Mouse (Mus musculus) lung, postnatal 0 days (tissue): ENCODE measurements at regions not wholly inside any gene's neighbourhood (a gene's known extent, or its start where the extent isn't known, plus 50 kb on each side); places are given as distances from the start of the nearest gene placed in this dataset.

Experiments
- ATAC-seq: fragments of 200-750 bp; cut with Nextera tagmentation; 2 replicates; pipeline ENCODE4 v1.8.0; 2017; ENCODE audit warnings: moderate library complexity
- DNase-seq: peaks from one replicate; pipeline ENCODE4 v3.0.0-alpha.2; 2016; ENCODE audit warnings: low spot score
- H3K27ac ChIP-seq: fragments of 300-500 bp; sonication (generic); 2 replicates; pipeline ENCODE4 v1.5.1; 2014; ENCODE audit warnings: antibody characterized with exemption, mild to moderate bottlenecking, low read length, mixed read lengths
- H3K27me3 ChIP-seq: fragments of 300-500 bp; sonication (generic); replicated peaks from 2 replicates; pipeline ENCODE4 v1.6.1; 2014; ENCODE audit warnings: low read length, mixed read lengths; ENCODE audit not compliant: insufficient read depth
- H3K36me3 ChIP-seq: fragments of 300-500 bp; sonication (generic); 2 replicates; pipeline ENCODE4 v1.6.1; 2014; ENCODE audit warnings: low read length, mixed read lengths; ENCODE audit not compliant: insufficient read depth
- H3K4me1 ChIP-seq: fragments of 300-500 bp; sonication (generic); 2 replicates; pipeline ENCODE4 v1.6.1; 2014; ENCODE audit warnings: antibody characterized with exemption, low read depth, low read length, mixed read lengths; ENCODE audit not compliant: insufficient read depth
- H3K4me2 ChIP-seq: fragments of 300-500 bp; sonication (generic); replicated peaks from 2 replicates; pipeline ENCODE4 v1.6.1; 2014; ENCODE audit warnings: low read depth, mild to moderate bottlenecking, low read length, moderate library complexity, mixed read lengths
- H3K4me3 ChIP-seq: fragments of 300-500 bp; sonication (generic); 2 replicates; pipeline ENCODE4 v1.5.1; 2014; ENCODE audit warnings: low read depth, low read length
- H3K9ac ChIP-seq: fragments of 300-500 bp; sonication (generic); replicated peaks from 2 replicates; pipeline ENCODE4 v1.6.1; 2014; ENCODE audit warnings: low read depth, mild to moderate bottlenecking
- H3K9me3 ChIP-seq: fragments of 300-500 bp; sonication (generic); 2 replicates; pipeline ENCODE4 v1.6.1; 2016; ENCODE audit warnings: low read length, mixed read lengths
- CTCF ChIP-seq: IDR thresholded peaks from 2 replicates; pipeline ENCODE4 v1.5.1; 2016; ENCODE audit warnings: antibody characterized with exemption, mild to moderate bottlenecking
- EP300 ChIP-seq: IDR thresholded peaks from 2 replicates; pipeline ENCODE4 v1.6.1; 2016; ENCODE audit warnings: antibody characterized with exemption, mild to moderate bottlenecking, control low read depth
- WGBS: fragments of 180-500 bp; shearing (Covaris S2); extraction: QIAGEN DNeasy Blood & Tissue Kit; methylation state at CpG from one replicate; pipeline ENCODE4 v1.1.7; 2014; 5-methylcytosine and 5-hydroxymethylcytosine counted together

DNA sequence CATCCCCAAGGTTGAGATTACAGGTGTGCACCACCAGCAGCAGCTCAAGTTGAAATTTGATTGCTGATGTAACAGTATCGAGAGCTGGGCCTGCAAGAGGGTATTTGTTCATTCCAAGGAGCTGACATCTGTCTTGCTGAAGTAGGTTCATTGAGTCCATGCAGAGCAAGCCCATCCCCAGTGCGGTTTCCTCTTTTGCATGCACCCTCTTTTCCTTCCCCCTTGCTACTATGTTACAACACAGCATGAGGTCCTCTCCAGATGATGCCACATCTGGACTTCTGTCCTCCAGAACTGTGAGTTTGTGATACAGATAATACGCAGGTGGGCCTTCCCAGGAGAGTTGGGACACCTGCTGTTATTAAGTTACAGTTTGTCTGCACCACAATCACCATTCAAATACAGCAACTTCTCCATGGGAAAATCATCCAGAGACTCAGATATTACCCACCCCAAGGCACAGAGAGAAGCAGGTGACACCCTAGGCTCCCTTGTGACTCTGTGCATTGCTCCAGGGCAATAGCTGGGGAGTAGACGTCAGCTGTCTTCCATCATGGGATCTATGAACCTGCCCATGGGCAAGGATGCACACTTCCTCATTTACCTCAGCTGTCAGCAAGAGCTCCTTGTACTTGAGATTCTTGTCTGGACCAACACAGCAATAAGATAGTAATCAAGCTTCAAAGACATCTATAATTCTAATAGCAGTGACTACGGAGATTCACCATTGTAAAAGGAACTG lies 137.8 kb downstream of the Ets2 start:
- H3K4me1 ChIP-seq, result peaks cover 8% of the 10 kb centered on the region; the same call in 1 of the 2 replicates
- DNase-seq (no peak), ATAC-seq (no peak)
- H3K4me2 ChIP-seq, result no peak overlapping the region
- H3K9me3 ChIP-seq, result no peaks in the 10 kb centered on the region
- 72% methylated on average over 5 of the region's 5 CpGs for WGBS
- H3K4me3 ChIP-seq, result no peak overlapping the region
- H3K27ac ChIP-seq, result no peak overlapping the region
- no peaks in the 10 kb centered on the region for H3K36me3 ChIP-seq
- TF ChIP-seq CTCF (no peak), EP300 (no peak)
- H3K27me3 ChIP-seq, result no peaks in the 10 kb centered on the region
- no peak overlapping the region for H3K9ac ChIP-seq

DNA sequence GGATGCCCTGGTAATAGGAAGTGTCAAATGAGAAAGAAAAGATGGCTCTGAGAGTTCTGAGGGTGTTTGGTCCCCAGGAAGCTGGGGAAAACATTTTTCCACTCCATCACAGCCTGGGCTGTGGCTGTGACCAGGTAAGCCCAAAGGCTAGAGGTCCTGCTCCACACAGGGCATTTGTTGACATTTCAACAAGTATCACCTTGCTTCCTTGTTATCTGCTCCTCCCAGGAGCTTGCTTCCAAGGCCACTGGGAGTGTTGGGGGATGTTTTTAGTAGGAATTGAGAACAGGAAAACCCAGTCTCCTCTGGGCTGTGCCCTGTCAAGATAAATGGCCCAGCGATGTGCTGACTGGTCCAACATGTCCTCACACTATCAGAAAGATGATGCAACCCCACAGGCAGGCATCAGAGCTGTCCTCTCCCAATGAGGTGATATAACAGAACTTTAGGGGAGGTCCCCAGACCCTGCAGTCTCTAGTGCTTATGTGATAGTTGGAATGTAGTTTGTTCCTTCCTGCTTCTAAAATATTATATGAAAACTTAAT lies 137.1 kb downstream of the Ets2 start:
- Histone ChIP-seq H3K4me2 (no peak overlapping the region), H3K9ac (no peak overlapping the region), H3K4me3 (no peak overlapping the region), H3K9me3 (no peaks in the 10 kb centered on the region), H3K27me3 (no peaks in the 10 kb centered on the region), H3K4me1 (peaks cover 13% of the 10 kb centered on the region; the same call in 1 of the 2 replicates), H3K36me3 (no peaks in the 10 kb centered on the region), H3K27ac (no peak overlapping the region)
- DNase-seq (no peak), ATAC-seq (peak; percentile 39)
- TF ChIP-seq EP300 (peak; percentile 39), CTCF (no peak)
- 14% methylated on average over 1 of the region's 1 CpGs for whole genome bisulfite sequencing

DNA sequence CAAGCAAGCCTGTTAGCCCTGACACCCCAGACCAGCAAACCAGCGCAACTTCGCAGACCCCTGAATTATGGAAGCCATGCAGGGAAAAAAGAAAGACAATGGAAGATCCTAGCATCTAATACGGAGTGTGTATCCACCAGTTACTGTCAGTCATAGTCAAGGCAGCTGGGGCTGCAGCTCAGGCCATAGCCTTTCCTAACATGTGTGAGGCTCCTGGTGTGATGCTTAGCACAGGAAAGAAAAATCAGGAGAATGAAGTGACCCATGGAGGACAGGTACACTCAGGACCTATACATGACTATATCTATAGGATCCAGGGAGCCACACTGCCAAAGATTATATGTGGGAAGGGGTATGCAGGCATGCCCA lies 136.6 kb downstream of the Ets2 start:
- H3K36me3 ChIP-seq, result no peaks in the 10 kb centered on the region
- no peak for DNase-seq
- H3K9me3 ChIP-seq, result no peaks in the 10 kb centered on the region
- no peak overlapping the region for H3K27ac ChIP-seq
- TF ChIP-seq CTCF (no peak), EP300 (no peak)
- no peaks in the 10 kb centered on the region for H3K27me3 ChIP-seq
- ATAC-seq, result no peak
- peaks cover 18% of the 10 kb centered on the region; the same call in 1 of the 2 replicates for H3K4me1 ChIP-seq
- 91% methylated on average over 3 of the region's 3 CpGs for WGBS
- H3K4me2 ChIP-seq, result no peak overlapping the region
- H3K4me3 ChIP-seq, result no peak overlapping the region
- no peak overlapping the region for H3K9ac ChIP-seq

DNA sequence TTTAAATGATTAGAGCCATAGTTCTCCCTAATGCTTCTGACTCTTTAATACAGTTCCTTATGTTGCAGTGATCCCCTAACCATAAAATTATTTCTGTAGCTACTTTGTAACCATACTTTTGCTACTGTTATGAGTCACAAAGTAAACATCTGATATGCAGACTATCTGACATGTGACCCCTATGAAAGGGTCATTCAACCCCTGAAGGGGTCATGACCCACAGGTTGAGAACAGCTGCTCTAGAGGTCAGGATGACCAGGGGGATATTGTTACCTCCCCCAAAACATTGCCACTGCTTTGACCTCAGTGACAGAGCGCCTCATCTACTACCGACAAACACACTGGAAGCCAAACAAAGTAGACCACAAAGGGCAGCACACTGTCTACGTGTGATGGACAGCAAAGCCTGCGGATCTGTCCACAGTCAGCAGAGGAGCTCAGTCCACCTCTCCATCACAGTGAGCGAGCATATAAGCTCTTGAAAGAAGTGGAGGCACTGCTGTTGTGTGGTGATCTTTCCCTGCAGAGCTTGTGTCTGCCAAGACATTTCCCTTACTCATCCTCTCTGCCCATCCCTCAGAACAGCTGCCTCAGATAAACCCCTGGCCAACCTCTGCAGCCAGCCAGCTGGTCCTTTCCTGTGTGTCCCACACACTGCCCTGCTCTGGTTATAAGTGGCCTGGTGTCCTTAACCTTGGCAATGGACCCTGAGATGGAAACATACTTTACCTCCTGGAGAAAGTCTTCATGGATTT lies 136.0 kb downstream of the Ets2 start:
- Histone ChIP-seq H3K4me3 (no peak overlapping the region), H3K9ac (no peak overlapping the region), H3K4me1 (peaks cover 22% of the 10 kb centered on the region; the same call in 1 of the 2 replicates), H3K27me3 (no peaks in the 10 kb centered on the region), H3K4me2 (no peak overlapping the region), H3K9me3 (no peaks in the 10 kb centered on the region), H3K36me3 (no peaks in the 10 kb centered on the region), H3K27ac (no peak overlapping the region)
- ATAC-seq, result no peak
- 75% methylated on average over 5 of the region's 5 CpGs for WGBS
- no peak for TF ChIP-seq EP300
- TF ChIP-seq CTCF, result no peak
- DNase-seq, result no peak

DNA sequence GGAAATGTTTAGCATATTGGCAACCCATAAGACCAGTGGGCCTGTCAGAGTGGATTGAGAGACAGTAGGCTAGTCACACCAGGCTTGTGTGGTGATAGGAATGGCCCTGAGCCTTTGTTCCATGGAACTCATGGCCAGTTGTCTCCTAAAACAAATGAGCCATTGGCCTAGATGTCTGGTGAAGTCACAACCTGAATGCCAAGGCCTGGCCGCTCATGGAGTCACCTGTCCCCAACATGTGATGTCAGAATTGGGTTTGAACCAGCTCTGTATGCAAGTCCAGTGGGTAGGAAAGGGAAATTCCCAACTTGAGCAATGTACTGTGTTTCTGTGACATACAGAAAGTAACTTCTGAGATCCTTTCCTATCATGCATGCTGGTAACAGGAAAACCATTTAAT lies 134.1 kb downstream of the Ets2 start:
- Histone ChIP-seq H3K4me3 (no peak overlapping the region), H3K36me3 (no peaks in the 10 kb centered on the region), H3K27me3 (no peaks in the 10 kb centered on the region), H3K9me3 (no peaks in the 10 kb centered on the region), H3K4me1 (peaks cover 33% of the 10 kb centered on the region; the same call in 1 of the 2 replicates), H3K27ac (no peak overlapping the region), H3K9ac (no peak overlapping the region), H3K4me2 (no peak overlapping the region)
- 85% methylated on average over 1 of the region's 1 CpGs for WGBS
- DNase-seq (no peak), ATAC-seq (no peak)
- TF ChIP-seq CTCF, result no peak
- no peak for TF ChIP-seq EP300

DNA sequence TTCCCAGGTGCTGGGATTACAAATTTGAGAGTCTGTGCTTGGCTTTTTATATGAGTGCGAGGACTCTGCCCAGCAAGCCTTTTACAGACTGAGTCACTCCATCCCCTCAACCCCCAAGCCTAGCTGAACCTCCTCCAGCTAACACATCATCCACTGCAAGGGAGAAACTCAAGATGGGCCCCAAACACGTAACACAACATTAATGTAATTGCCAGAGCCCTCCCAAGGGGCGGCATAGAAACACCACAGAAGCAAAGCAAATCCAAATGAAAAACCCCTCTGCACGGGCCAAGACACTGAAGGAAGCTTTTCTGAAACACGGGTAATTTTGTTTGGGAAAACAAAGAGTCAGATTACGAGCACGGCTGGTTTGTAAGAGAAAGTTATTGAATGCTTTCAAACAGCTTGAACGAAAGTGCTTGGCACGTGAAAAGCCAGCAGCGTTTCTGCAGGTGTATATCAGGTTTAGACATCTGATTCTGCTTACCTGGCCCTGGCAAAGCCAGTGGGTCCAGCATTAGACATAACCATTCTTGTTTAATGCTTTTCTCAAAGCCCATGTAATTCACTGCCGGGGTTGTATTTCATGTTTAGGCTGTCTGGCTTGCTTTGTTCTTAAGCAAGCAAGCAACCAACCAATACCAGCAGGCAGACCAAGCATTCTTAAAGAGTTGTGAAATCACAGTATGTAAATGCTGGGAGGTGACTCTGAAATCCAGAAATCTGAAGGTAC lies 132.8 kb downstream of the Ets2 start:
- 35% methylated on average over 11 of the region's 11 CpGs for WGBS
- no peak overlapping the region for H3K4me3 ChIP-seq
- H3K9me3 ChIP-seq, result no peaks in the 10 kb centered on the region
- H3K4me2 ChIP-seq, result no peak overlapping the region
- ATAC-seq, result peak; percentile 12; the same call in 1 of the 2 replicates
- H3K36me3 ChIP-seq, result no peaks in the 10 kb centered on the region
- H3K4me1 ChIP-seq, result peaks cover 33% of the 10 kb centered on the region; the same call in 1 of the 2 replicates
- no peaks in the 10 kb centered on the region for H3K27me3 ChIP-seq
- DNase-seq, result peak; percentile 81
- peak overlapping the region; percentile 85 for H3K27ac ChIP-seq
- TF ChIP-seq EP300, result no peak
- TF ChIP-seq CTCF, result no peak; the same call in 1 of the 2 replicates
- no peak overlapping the region for H3K9ac ChIP-seq
